Mouse (Mus musculus): ENCODE data around the gene Spata2. TPM values are rescaled to one million over a fixed set of nuclear protein-coding genes. Genes with fewer than 3 reads are reported as not detected.

Spata2 gene
- polyA plus RNA-seq, 1 experiment from 2014 or later: 15.3 TPM

DNA sequence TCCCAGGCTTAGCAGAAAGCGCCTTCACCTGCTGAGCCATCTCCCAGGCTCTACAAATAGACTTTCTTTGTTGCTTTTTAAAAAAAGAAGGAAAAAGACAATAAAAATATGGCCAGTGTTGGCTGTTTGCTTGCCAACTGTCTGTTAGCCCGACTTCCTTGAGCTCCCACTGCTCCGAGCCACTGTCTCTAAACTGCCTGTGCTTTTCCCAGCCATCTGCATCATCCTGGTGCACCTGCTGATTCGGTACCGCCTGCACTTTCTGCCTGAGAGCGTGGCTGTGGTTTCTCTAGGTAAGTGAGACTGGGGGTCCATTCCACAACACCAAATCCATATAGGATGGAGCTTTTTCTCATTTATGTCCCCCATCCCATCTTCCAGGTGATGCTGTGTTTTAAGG is 58.1 kb downstream of the Spata2 start:
- WGBS: 91% methylated on average over 6 of the region's 6 CpGs
- no peaks in the 10 kb centered on the region for H3K9me3 ChIP-seq
- no peaks in the 10 kb centered on the region for H3K4me1 ChIP-seq
- H3K27ac ChIP-seq: no peak overlapping the region
- ATAC-seq (ENCODE audit: insufficient number of reproducible peaks, low FRiP score, low TSS enrichment, low read depth): no peak
- no peak overlapping the region for H3K4me3 ChIP-seq
- no peak overlapping the region for H3K9ac ChIP-seq
- peaks cover 39% of the 10 kb centered on the region for H3K36me3 ChIP-seq
- no peak overlapping the region for H3K4me2 ChIP-seq
- no peaks in the 10 kb centered on the region for H3K27me3 ChIP-seq

DNA sequence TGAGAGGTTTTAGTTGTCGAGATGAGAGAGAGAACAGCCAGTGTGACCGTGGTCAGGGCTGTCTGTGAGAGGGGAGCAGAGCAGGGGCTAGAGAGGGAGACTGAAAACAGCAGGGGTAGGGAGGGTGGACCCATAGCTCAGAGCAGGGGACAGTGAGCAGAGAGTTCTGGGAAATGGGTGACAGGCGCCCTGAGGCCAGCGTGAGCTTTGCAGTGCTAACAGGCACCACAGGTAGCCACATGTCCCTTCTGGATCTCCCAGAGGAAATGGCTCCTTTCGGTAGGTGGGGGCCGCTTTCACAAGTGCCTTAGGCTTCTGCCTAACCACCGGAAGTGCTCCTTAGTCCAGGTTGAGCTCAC is 61.3 kb downstream of the Spata2 start:
- ATAC-seq (ENCODE audit: insufficient number of reproducible peaks, low FRiP score, low TSS enrichment, low read depth): no peak
- 56% methylated on average over 7 of the region's 7 CpGs for WGBS
- H3K9me3 ChIP-seq: no peaks in the 10 kb centered on the region
- no peaks in the 10 kb centered on the region for H3K27me3 ChIP-seq
- no peaks in the 10 kb centered on the region for H3K4me1 ChIP-seq
- peaks cover 49% of the 10 kb centered on the region for H3K36me3 ChIP-seq
- no peak overlapping the region for H3K9ac ChIP-seq
- no peak overlapping the region for H3K27ac ChIP-seq
- H3K4me2 ChIP-seq: no peak overlapping the region
- no peak overlapping the region for H3K4me3 ChIP-seq

Other genes starting within 250 kb of the Spata2 start
- gene B4galt5, start 143.7 kb downstream of the Spata2 start, polyA plus RNA-seq (2015; fragmentation: Nextera tagmentation; extraction: Ambion mirVana): 11.2 and 14.8 TPM in 2 replicates
- 14.7 and 16.6 TPM in 2 replicates for gene Slc9a8, start 71.2 kb downstream of the Spata2 start, polyA plus RNA-seq (2015; fragmentation: Nextera tagmentation; extraction: Ambion mirVana)
- 69.9 and 70.3 TPM in 2 replicates for gene Rnf114, start 242 bp downstream of the Spata2 start, polyA plus RNA-seq (2015; fragmentation: Nextera tagmentation; extraction: Ambion mirVana)
- gene Snai1, start 45.3 kb upstream of the Spata2 start, polyA plus RNA-seq (2015; fragmentation: Nextera tagmentation; extraction: Ambion mirVana): 52.6 and 61.2 TPM in 2 replicates
- gene Ube2v1, start 139.2 kb upstream of the Spata2 start, polyA plus RNA-seq (2015; fragmentation: Nextera tagmentation; extraction: Ambion mirVana): 289 and 315 TPM in 2 replicates
- gene Gm20431, start 168.6 kb upstream of the Spata2 start, polyA plus RNA-seq (2015; fragmentation: Nextera tagmentation; extraction: Ambion mirVana): 3.9 and 9.4 TPM in 2 replicates
- 20.5 and 25.0 TPM in 2 replicates for gene Cebpb, start 196.0 kb upstream of the Spata2 start, polyA plus RNA-seq (2015; fragmentation: Nextera tagmentation; extraction: Ambion mirVana)
- 36.2 and 40.1 TPM in 2 replicates for gene Tmem189, start 196.9 kb upstream of the Spata2 start, polyA plus RNA-seq (2015; fragmentation: Nextera tagmentation; extraction: Ambion mirVana)